Mouse (Mus musculus): ENCODE measurements around the gene Chtf18.

DNA sequence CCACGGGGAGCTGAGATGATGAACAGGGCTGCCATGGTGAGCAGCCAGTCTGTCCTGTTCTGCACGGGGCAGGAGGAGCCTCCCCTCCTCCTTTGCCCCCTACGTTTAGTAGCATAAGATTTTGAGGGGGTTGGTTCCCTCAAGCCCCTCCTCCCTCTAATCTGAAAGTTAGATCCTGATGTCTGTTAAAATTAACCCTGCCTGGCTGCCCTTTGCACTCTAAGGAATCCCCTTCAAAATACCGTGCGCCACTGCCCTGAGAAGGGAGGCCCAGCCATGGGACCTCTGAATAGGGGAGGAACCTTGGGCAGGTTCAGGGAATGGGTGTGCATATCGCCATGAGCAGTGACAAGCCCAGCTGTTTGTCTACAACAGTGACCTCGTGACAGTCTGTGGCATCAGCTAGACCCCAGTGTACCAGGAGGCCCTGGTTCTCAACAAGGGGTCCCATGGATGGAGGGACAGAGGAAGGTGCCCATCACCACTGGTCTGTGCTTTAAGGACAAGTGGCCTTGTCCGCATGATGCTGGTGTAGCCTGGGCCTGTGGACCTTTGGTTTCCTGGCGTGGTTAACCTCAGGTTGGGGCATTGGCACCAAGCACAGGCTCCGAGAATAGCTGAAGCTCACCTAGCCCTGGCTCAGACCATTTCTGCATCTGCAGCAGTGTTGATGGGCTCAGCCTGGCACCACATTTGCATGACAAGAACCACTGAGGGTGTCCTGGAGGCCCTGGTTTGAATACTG, 48.3 kb upstream of the Chtf18 start:
- no peak for TF ChIP-seq POLR2A (IDR thresholded peaks at IDR 0.05; ENCODE audit: low read depth, low read length)
- TF ChIP-seq SMC3 (IDR thresholded peaks at IDR 0.05; ENCODE audit: low read depth, low read length) = no peak
- TF ChIP-seq SIN3A (IDR thresholded peaks at IDR 0.05; ENCODE audit: low read length) = no peak
- TF ChIP-seq CTCF (conservative IDR thresholded peaks at IDR 0.05 in 1 of 2, IDR thresholded peaks at IDR 0.05 in 1 of 2; ENCODE audit: low read depth in 2 of 2, low read length in 2 of 2) = no peak
- TF ChIP-seq HCFC1 (IDR thresholded peaks at IDR 0.05; ENCODE audit: low read depth, low read length) = no peak
- no peak for TF ChIP-seq UBTF (IDR thresholded peaks at IDR 0.05; ENCODE audit: low read depth, low read length)
- TF ChIP-seq USF2 (conservative IDR thresholded peaks at IDR 0.05; ENCODE audit: low read depth, low read length) = no peak
- no peak for TF ChIP-seq MXI1 (IDR thresholded peaks at IDR 0.05; ENCODE audit: low read depth, low read length)
- TF ChIP-seq NRF1 (IDR thresholded peaks at IDR 0.05; ENCODE audit: low read depth, low read length) = no peak
- TF ChIP-seq EP300 (IDR thresholded peaks at IDR 0.05; ENCODE audit: low read length) = no peak
- TF ChIP-seq ELF1 (IDR thresholded peaks at IDR 0.05; ENCODE audit: low read depth, low read length) = no peak
- TF ChIP-seq CHD2 (IDR thresholded peaks at IDR 0.05; ENCODE audit: low read length) = no peak
- TF ChIP-seq ETS1 (conservative IDR thresholded peaks at IDR 0.05; ENCODE audit: low read depth, low read length) = no peak
- TF ChIP-seq MAX (IDR thresholded peaks at IDR 0.05; ENCODE audit: low read length) = no peak

Measured in CH12.LX (cell line).